Mouse (Mus musculus) cerebellum, adult 18-20 months (tissue): Measurements from ENCODE around the gene Gm20388.

Source experiments
- DNase-seq, 2 experiments: peaks; one replicate each; pipeline ENCODE4 v3.0.0; 2021

Gm20388 gene

GRCm38 (mm10) chr8:122898018-122898417 is 2987.4 kb downstream of the Gm20388 start:
- no peak for DNase-seq

GRCm38 (mm10) chr8:122898473-122898872 is 2987.8 kb downstream of the Gm20388 start:
- no peak for DNase-seq

- no peak for DNase-seq
These were observed 2988.4 kb downstream of the Gm20388 start for GRCm38 (mm10) chr8:122899085-122899484.

DNA sequence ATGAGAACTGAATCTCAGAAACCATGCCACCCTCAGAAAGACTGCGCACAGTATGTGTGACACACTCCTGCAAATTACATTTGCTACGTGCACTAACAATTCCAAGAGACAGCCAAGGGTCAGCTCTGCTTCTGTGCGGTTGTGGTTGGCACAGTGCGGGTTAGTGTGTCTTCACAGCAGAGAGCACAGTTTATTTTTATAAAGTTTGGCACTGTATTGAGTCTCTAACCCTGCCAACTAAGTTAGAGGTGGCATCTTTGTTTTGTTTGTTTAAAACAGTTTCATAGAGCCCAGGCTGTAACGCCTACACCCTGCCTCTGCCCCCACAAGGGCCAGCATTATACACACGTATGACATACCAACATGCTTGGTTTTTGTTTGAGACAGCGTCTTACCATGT is 2990.8 kb downstream of the Gm20388 start:
- no peak for DNase-seq

- DNase-seq: no peak
These were observed 2991.4 kb downstream of the Gm20388 start for GRCm38 (mm10) chr8:122901892-122902515.

- DNase-seq: peak in 1 of 2 experiments; percentile 42
These were observed 2991.9 kb downstream of the Gm20388 start for GRCm38 (mm10) chr8:122902581-122902980.

DNA sequence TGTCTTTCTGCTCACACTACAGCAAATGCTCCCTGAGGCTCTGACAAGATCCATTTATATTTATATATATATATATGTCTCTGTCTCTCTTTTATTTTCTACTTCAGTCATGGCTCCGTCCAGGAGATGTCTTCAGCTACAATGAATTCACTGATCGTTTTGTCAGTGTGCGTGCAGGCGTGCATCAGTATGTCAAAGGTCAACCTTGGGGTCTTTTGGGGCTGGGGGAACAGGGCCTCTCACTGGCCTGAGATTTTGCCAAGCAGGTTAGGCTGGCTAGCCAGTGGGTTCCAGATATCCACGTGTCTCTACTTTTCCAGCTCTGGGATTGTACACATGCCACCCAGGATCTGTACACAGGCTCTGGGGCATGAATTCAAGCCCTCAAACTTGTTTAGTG is 2992.4 kb downstream of the Gm20388 start:
- DNase-seq: no peak

- no peak for DNase-seq
These were observed 2993.9 kb downstream of the Gm20388 start for GRCm38 (mm10) chr8:122904496-122904895.

GRCm38 (mm10) chr8:122905346-122905745 is 2994.7 kb downstream of the Gm20388 start:
- peak; percentile 53 to 71 for DNase-seq

DNA sequence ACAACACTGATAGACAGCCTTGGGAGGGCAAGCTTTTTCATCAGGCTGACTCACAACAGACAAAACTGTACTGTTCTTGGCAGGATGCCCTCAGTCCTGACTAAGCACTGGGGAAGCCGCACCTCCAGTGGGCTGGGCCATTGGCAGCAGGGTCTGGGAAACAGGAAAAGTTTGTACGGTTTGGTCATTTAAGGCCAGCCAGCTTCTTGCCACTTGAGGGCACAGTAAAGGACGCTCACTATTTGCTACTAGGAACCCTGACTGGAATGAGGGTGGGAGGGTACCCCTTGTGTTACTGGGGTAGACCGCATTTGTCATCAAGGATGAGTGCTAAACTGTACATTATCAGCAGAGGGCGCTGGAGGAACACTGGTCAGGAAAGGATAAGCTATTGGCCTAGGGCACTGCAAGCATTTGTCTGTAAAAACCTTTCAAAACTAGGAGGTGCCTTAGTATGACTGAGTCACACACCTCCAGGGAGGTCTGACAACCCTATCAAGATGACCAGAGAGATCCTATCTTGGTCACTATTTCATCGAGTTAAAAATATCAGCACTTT is 2995.9 kb downstream of the Gm20388 start:
- DNase-seq: peak; percentile 88

- no peak for DNase-seq
These were observed 3001.5 kb downstream of the Gm20388 start for GRCm38 (mm10) chr8:122912150-122912549.

GRCm38 (mm10) chr8:122912871-122913270 is 3002.2 kb downstream of the Gm20388 start:
- peak; percentile 58 to 69 for DNase-seq

- DNase-seq: no peak
These were observed 3006.1 kb downstream of the Gm20388 start for GRCm38 (mm10) chr8:122916766-122917165.

- DNase-seq: peak; percentile 42 to 43
These were observed 3007.1 kb downstream of the Gm20388 start for GRCm38 (mm10) chr8:122917531-122918392.

DNA sequence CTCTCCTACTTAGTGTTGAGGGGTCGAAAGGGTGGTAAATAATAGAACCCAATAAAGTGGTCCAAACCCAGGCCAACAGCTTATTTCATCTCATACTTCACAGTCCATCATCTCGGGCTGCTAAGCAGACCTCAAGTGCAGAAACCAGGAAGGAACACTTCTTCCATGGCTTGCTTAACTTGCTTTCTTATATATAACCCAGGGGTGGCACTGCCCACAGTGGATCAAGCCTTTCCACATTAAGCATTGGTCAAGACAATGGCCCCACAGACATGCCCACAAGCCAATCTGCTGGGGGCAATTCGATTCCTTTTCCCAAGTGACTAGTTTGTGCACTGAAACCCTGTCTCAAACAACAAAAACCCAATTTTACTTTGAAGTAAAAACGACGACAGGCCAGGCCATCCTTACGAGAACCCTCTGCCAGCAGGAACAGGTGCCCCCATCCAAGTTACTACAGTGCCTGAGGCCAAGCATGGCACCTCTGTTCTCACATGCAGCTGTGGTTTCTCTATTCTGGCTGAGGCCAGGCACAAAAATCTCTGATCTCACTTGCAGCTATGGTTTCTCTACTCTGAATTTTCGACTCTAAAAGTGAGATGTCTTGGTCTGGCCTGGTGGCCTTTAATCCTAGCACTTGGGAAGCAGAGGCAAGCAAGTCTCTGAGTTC is 3007.9 kb downstream of the Gm20388 start:
- peak in 1 of 2 experiments; percentile 7 for DNase-seq

DNA sequence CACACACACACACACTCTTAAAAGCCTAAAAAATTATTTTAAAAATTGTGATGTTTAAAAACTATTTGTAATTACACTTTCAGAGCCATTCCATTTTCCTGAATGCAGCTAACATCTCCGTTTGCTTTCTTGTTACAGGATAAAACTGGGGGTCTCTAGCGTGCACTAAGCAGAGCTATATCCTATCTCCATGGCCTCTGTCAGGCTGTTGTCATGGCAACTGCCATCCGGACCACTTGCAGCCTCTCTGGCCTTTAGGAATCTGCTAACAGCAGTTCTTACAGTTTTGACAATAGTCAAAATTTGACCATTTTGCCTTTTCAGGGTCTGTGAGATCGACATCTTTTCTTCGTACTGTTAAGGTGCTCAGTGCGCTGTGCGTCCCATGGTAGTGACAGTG is 3010.2 kb downstream of the Gm20388 start:
- DNase-seq: peak in 1 of 2 experiments; percentile 12

GRCm38 (mm10) chr8:122922945-122923344 is 3012.3 kb downstream of the Gm20388 start:
- DNase-seq: no peak

DNA sequence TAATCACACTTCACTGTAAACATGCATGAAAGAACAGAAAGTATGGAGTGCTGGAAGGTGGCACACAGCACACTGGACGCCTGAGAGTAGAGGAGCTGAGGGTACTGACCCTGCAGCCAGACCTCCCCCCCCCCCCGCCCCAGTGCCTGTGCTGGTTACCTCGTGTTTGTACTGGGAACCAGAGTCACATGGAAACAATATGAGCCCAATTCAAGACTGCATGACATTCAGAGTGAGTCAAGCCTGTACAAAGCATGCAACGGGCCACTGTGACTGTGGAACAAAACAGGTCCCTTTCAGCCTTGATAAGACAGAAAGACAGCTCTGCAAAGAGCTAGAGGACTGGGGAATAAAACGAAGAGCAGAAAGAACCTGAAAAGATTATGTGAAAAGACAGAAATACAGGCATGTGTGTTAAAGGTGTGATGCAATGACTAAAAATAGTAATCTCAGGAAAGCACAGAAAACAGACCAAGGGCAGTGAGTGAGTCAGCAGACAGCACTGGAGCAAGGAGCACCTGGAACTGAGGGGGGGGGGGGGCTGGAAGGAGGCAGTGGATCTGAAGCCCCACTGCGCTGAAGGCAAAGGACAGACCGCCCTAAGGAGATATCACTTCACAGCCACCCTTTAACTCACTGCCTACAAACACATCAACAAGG is 3012.9 kb downstream of the Gm20388 start:
- peak in 1 of 2 experiments; percentile 18 for DNase-seq

DNA sequence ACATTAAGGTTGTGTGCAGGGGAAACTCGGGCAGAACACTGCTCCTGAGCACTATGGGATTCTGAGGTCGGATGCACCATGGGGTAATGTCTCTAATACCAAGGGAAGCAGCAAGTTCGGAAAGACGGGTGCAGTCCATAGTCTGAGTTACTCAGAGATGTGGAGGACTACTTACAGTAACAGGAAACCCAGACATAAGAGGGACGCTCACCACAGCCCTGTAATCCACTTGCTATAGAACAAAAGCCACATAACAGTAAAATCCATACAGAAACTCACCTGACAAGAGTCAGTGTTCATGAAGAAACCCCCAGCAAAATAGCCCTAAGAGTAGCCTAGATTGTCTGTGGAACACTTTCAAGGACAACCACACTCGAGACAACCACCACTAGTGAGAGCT is 3013.4 kb downstream of the Gm20388 start:
- DNase-seq: peak in 1 of 2 experiments; percentile 35

GRCm38 (mm10) chr8:122925939-122926722 is 3015.5 kb downstream of the Gm20388 start:
- DNase-seq: no peak

DNA sequence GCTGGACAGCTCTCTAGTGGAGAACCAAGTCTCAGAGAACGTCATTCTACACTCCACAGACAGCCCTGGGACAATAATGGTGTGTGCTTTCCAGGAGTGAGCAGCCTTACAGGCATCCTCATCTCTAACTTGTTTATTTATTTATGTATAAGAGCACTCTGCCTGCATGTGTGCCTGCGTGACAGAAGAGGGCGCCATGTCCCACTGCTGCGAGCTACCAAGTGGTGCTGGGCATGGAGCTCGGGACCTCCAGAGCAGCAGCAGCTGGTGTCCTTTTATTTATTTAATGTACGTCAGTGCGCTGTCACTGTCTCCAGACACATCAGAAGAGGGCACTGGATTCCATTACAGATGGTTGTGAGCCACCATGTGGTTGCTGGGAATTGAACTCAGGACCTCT is 3016.1 kb downstream of the Gm20388 start:
- no peak for DNase-seq

- DNase-seq: peak; percentile 57 to 60
These were observed 3017.2 kb downstream of the Gm20388 start for GRCm38 (mm10) chr8:122927841-122928240.
